Mouse (Mus musculus): ENCODE measurements at regions not wholly inside any gene's neighbourhood (a gene's known extent, or its start where the extent isn't known, plus 50 kb on each side); places are given as distances from the start of the nearest gene placed in this dataset.

GRCm38 (mm10) chr4:105312643-105313042 is 155.5 kb downstream of the Plpp3 start:
- DNase-seq (ENCODE audit: low read depth, low spot score), result no peak
- Histone ChIP-seq H3K36me3 (ENCODE audit: control insufficient read depth, insufficient read depth, low read length, poor library complexity, severe bottlenecking) (no peaks in the 10 kb centered on the region), H3K27me3 (ENCODE audit: control insufficient read depth, insufficient read depth, low read length, poor library complexity, severe bottlenecking) (no peaks in the 10 kb centered on the region)

GRCm38 (mm10) chr4:105313151-105313818 is 156.1 kb downstream of the Plpp3 start:
- H3K27me3 ChIP-seq (ENCODE audit: control insufficient read depth, insufficient read depth, low read length, poor library complexity, severe bottlenecking), result no peaks in the 10 kb centered on the region
- no peak for DNase-seq (ENCODE audit: low read depth, low spot score)
- no peaks in the 10 kb centered on the region for H3K36me3 ChIP-seq (ENCODE audit: control insufficient read depth, insufficient read depth, low read length, poor library complexity, severe bottlenecking)

GRCm38 (mm10) chr4:105315095-105315494 is 157.9 kb downstream of the Plpp3 start:
- no peaks in the 10 kb centered on the region for H3K27me3 ChIP-seq (ENCODE audit: control insufficient read depth, insufficient read depth, low read length, poor library complexity, severe bottlenecking)
- no peaks in the 10 kb centered on the region for H3K36me3 ChIP-seq (ENCODE audit: control insufficient read depth, insufficient read depth, low read length, poor library complexity, severe bottlenecking)
- no peak for DNase-seq (ENCODE audit: low read depth, low spot score)

- no peaks in the 10 kb centered on the region for H3K27me3 ChIP-seq (ENCODE audit: control insufficient read depth, insufficient read depth, low read length, poor library complexity, severe bottlenecking)
- DNase-seq (ENCODE audit: low read depth, low spot score), result peak; percentile 91
- H3K36me3 ChIP-seq (ENCODE audit: control insufficient read depth, insufficient read depth, low read length, poor library complexity, severe bottlenecking), result no peaks in the 10 kb centered on the region
Measured at GRCm38 (mm10) chr4:105316478-105317206, 159.5 kb downstream of the Plpp3 start.

GRCm38 (mm10) chr4:105318421-105318820 is 161.3 kb downstream of the Plpp3 start:
- Histone ChIP-seq H3K27me3 (ENCODE audit: control insufficient read depth, insufficient read depth, low read length, poor library complexity, severe bottlenecking) (no peaks in the 10 kb centered on the region), H3K36me3 (ENCODE audit: control insufficient read depth, insufficient read depth, low read length, poor library complexity, severe bottlenecking) (no peaks in the 10 kb centered on the region)
- no peak for DNase-seq (ENCODE audit: low read depth, low spot score)

- Histone ChIP-seq H3K36me3 (ENCODE audit: control insufficient read depth, insufficient read depth, low read length, poor library complexity, severe bottlenecking) (no peaks in the 10 kb centered on the region), H3K27me3 (ENCODE audit: control insufficient read depth, insufficient read depth, low read length, poor library complexity, severe bottlenecking) (no peaks in the 10 kb centered on the region)
- DNase-seq (ENCODE audit: low read depth, low spot score), result no peak
Measured at GRCm38 (mm10) chr4:105323446-105323845, 166.3 kb downstream of the Plpp3 start.

- Histone ChIP-seq H3K36me3 (ENCODE audit: control insufficient read depth, insufficient read depth, low read length, poor library complexity, severe bottlenecking) (no peaks in the 10 kb centered on the region), H3K27me3 (ENCODE audit: control insufficient read depth, insufficient read depth, low read length, poor library complexity, severe bottlenecking) (no peaks in the 10 kb centered on the region)
- DNase-seq (ENCODE audit: low read depth, low spot score), result no peak
Measured at GRCm38 (mm10) chr4:105326989-105327388, 169.8 kb downstream of the Plpp3 start.

- Histone ChIP-seq H3K27me3 (ENCODE audit: control insufficient read depth, insufficient read depth, low read length, poor library complexity, severe bottlenecking) (no peaks in the 10 kb centered on the region), H3K36me3 (ENCODE audit: control insufficient read depth, insufficient read depth, low read length, poor library complexity, severe bottlenecking) (no peaks in the 10 kb centered on the region)
- no peak for DNase-seq (ENCODE audit: low read depth, low spot score)
Measured at GRCm38 (mm10) chr4:105327711-105328471, 170.7 kb downstream of the Plpp3 start.

- Histone ChIP-seq H3K36me3 (ENCODE audit: control insufficient read depth, insufficient read depth, low read length, poor library complexity, severe bottlenecking) (no peaks in the 10 kb centered on the region), H3K27me3 (ENCODE audit: control insufficient read depth, insufficient read depth, low read length, poor library complexity, severe bottlenecking) (no peaks in the 10 kb centered on the region)
- DNase-seq (ENCODE audit: low read depth, low spot score), result no peak
Measured at GRCm38 (mm10) chr4:105328776-105329175, 171.6 kb downstream of the Plpp3 start.

GRCm38 (mm10) chr4:105332081-105332480 is 174.9 kb downstream of the Plpp3 start:
- DNase-seq (ENCODE audit: low read depth, low spot score), result no peak
- H3K27me3 ChIP-seq (ENCODE audit: control insufficient read depth, insufficient read depth, low read length, poor library complexity, severe bottlenecking), result no peaks in the 10 kb centered on the region
- no peaks in the 10 kb centered on the region for H3K36me3 ChIP-seq (ENCODE audit: control insufficient read depth, insufficient read depth, low read length, poor library complexity, severe bottlenecking)

GRCm38 (mm10) chr4:105335872-105336271 is 178.7 kb downstream of the Plpp3 start:
- Histone ChIP-seq H3K27me3 (ENCODE audit: control insufficient read depth, insufficient read depth, low read length, poor library complexity, severe bottlenecking) (no peaks in the 10 kb centered on the region), H3K36me3 (ENCODE audit: control insufficient read depth, insufficient read depth, low read length, poor library complexity, severe bottlenecking) (no peaks in the 10 kb centered on the region)
- no peak for DNase-seq (ENCODE audit: low read depth, low spot score)

- no peaks in the 10 kb centered on the region for H3K36me3 ChIP-seq (ENCODE audit: control insufficient read depth, insufficient read depth, low read length, poor library complexity, severe bottlenecking)
- H3K27me3 ChIP-seq (ENCODE audit: control insufficient read depth, insufficient read depth, low read length, poor library complexity, severe bottlenecking), result no peaks in the 10 kb centered on the region
- DNase-seq (ENCODE audit: low read depth, low spot score), result no peak
Measured at GRCm38 (mm10) chr4:105336557-105336956, 179.4 kb downstream of the Plpp3 start.

- Histone ChIP-seq H3K36me3 (ENCODE audit: control insufficient read depth, insufficient read depth, low read length, poor library complexity, severe bottlenecking) (no peaks in the 10 kb centered on the region), H3K27me3 (ENCODE audit: control insufficient read depth, insufficient read depth, low read length, poor library complexity, severe bottlenecking) (no peaks in the 10 kb centered on the region)
- DNase-seq (ENCODE audit: low read depth, low spot score), result no peak
Measured at GRCm38 (mm10) chr4:105338131-105338530, 181.0 kb downstream of the Plpp3 start.

- Histone ChIP-seq H3K36me3 (ENCODE audit: control insufficient read depth, insufficient read depth, low read length, poor library complexity, severe bottlenecking) (no peaks in the 10 kb centered on the region), H3K27me3 (ENCODE audit: control insufficient read depth, insufficient read depth, low read length, poor library complexity, severe bottlenecking) (no peaks in the 10 kb centered on the region)
- no peak for DNase-seq (ENCODE audit: low read depth, low spot score)
Measured at GRCm38 (mm10) chr4:105338861-105339260, 181.7 kb downstream of the Plpp3 start.

- no peak for DNase-seq (ENCODE audit: low read depth, low spot score)
- Histone ChIP-seq H3K36me3 (ENCODE audit: control insufficient read depth, insufficient read depth, low read length, poor library complexity, severe bottlenecking) (no peaks in the 10 kb centered on the region), H3K27me3 (ENCODE audit: control insufficient read depth, insufficient read depth, low read length, poor library complexity, severe bottlenecking) (no peaks in the 10 kb centered on the region)
Measured at GRCm38 (mm10) chr4:105341274-105341673, 184.1 kb downstream of the Plpp3 start.

Measured in splenic B cell, adult 2 months (primary cell).